Mouse (Mus musculus): ENCODE measurements around the gene Vmn1r47. TPM values are rescaled to one million over a fixed set of nuclear protein-coding genes. Genes with fewer than 3 reads are reported as not detected.
"Not testable (repeated sequence)": the region's sequence is repeated elsewhere in the genome, so short reads cannot be mapped to it uniquely, and the experiment has no call there.

Gene Vmn1r47
- not detected in 2 replicates for polyA plus RNA-seq (2014; fragmentation: Nextera tagmentation; extraction: Ambion mirVana)

DNA sequence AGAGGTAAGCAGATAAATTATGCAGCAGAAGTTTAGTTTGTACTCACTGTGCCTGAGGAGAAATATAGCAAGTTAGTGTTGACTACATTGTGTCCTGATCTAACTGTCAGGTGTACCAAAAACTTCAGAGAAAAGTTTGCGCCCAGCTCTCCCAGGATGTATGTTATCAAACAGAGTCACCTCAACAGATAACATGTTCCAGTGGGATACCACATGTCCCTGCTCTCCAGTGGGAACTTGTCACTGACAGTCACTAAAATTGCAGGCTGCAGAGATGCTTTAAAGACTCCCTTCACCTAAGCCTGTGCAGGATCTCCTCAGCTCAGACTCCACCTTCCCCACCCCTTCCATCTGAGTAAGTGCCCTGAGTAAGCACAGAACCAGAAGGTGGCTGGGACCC, at the start of gene Vmn1r47:
Gene Vmn1r47, plus strand, starts transcription at position 301 of the 400 bp plus-strand sequence.
- H3K4me1 ChIP-seq (ENCODE audit: control insufficient read depth, insufficient read depth, low read length); H3K27ac ChIP-seq (ENCODE audit: low read depth, low read length); H3K9me3 ChIP-seq (ENCODE audit: control insufficient read depth, low read length); ATAC-seq (ENCODE audit: low read depth); H3K36me3 ChIP-seq (ENCODE audit: control insufficient read depth, insufficient read depth, low read length); H3K9ac ChIP-seq (replicated peaks; ENCODE audit: low read depth, low read length); H3K4me2 ChIP-seq (ENCODE audit: low read depth, low read length); H3K4me3 ChIP-seq (ENCODE audit: low read depth, low read length); H3K27me3 ChIP-seq (ENCODE audit: control insufficient read depth, insufficient read depth, low read length): not testable (repeated sequence)
- WGBS: 97% methylated on average over 1 of the region's 1 CpGs

DNA sequence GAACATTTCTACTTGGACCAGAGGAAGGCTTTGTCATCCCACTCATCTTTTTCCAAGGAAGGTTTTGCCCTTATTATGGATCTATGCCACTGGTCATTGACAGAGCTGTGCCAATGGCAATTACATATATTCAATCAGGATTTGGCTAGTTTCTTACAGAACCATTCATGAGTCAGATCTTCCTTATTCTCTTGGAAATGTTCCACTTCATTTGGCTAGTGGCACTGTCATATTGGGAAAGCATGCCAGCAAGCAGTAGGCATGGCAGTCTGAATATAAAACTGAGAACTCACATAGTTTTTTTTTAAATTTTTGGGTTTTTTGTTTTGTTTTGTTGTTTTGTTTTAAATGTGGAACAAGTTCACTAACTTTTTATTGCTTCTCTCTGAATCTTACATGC, 49.6 kb upstream of the Vmn1r47 start:
- Histone ChIP-seq H3K4me1 (ENCODE audit: control insufficient read depth, insufficient read depth, low read length) (no peaks in the 10 kb centered on the region), H3K27ac (ENCODE audit: low read depth, low read length) (no peak overlapping the region), H3K27me3 (ENCODE audit: control insufficient read depth, insufficient read depth, low read length) (no peaks in the 10 kb centered on the region), H3K36me3 (ENCODE audit: control insufficient read depth, insufficient read depth, low read length) (no peaks in the 10 kb centered on the region), H3K9ac (replicated peaks; ENCODE audit: low read depth, low read length) (no peak overlapping the region), H3K9me3 (ENCODE audit: control insufficient read depth, low read length) (no peaks in the 10 kb centered on the region; the same call in 1 of the 2 replicates), H3K4me2 (ENCODE audit: low read depth, low read length) (no peak overlapping the region), H3K4me3 (ENCODE audit: low read depth, low read length) (no peak overlapping the region)
- ATAC-seq (ENCODE audit: low read depth): no peak

DNA sequence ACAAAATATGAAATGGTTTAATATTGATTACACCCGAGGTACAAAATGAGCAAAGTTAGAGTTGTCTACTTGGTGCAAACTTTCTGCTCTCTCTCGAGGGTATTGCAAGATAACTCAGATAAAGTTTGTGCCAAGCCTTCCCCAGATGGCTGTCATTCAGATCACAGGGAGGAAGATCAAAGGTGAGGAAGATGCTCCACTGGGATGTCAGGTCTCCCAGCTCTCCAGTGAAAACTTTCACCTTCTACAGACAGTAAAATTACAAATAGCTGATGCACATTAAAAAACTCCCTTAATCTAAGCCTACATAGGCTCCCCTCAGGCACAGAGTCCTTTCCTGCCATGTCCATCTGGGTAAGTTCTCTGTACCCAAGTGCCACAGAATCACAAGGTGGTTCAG, 46.9 kb upstream of the Vmn1r47 start, which contains the start of gene Vmn1r46:
Gene Vmn1r46, plus strand, starts transcription at position 301 of the 400 bp plus-strand sequence.
- 67% methylated on average over 2 of the region's 2 CpGs for WGBS
- no peak within 1 kb of the TSS for H3K4me2 ChIP-seq (ENCODE audit: low read depth, low read length)
- H3K36me3 ChIP-seq (ENCODE audit: control insufficient read depth, insufficient read depth, low read length): no peaks in the 10 kb centered on the region
- H3K9me3 ChIP-seq (ENCODE audit: control insufficient read depth, low read length): no peaks in the 10 kb centered on the region; the same call in 1 of the 2 replicates
- H3K4me1 ChIP-seq (ENCODE audit: control insufficient read depth, insufficient read depth, low read length): no peaks in the 10 kb centered on the region
- H3K27me3 ChIP-seq (ENCODE audit: control insufficient read depth, insufficient read depth, low read length): no peaks in the 10 kb centered on the region
- H3K4me3 ChIP-seq (ENCODE audit: low read depth, low read length): no peak within 1 kb of the TSS
- no peak within 1 kb of the TSS for H3K9ac ChIP-seq (replicated peaks; ENCODE audit: low read depth, low read length)
- no peak for ATAC-seq (ENCODE audit: low read depth)
- H3K27ac ChIP-seq (ENCODE audit: low read depth, low read length): no peak within 1 kb of the TSS

DNA sequence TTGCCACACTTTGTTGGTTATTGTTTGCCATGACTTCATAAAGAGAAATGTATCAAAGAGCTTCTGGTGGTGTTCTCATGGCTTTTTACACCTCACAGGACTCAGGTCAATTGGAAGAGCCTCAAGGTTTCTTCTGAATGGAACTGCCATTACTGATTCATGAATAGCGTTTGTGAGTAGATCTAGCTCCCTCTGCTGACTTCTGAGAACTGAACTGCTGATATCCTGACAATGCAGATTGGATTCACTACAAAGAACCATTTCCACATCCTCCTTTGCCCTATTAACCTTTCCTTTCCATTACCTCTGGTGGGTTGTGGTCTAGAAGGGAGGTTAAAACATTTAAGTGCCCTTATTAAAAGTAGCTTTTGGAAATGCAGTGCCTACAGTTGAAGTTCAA, 30.0 kb upstream of the Vmn1r47 start:
- ATAC-seq (ENCODE audit: low read depth): no peak

DNA sequence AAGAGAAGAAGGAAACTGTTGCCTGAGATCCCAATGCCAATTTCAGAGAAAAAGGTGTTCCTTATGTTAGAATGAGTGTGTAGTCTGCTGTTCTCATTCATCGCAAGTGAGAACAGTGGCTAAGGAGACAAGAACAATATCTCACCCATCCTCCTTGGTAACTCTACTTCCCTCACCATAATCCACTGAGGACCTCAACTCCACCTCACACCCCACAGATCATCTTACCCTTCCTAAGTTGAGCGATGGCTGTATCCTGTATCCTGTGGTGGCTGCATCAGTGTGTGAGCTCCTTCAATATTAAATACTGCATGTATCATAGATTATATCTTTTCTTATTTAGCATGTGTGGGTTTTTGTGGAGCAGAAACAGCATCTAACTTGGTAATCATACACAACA, 20.8 kb downstream of the Vmn1r47 start, which contains the start of gene Vmn1r48:
Gene Vmn1r48, minus strand, starts transcription at position 101 of the 400 bp plus-strand sequence.
- not testable (repeated sequence) for ATAC-seq (ENCODE audit: low read depth); H3K4me3 ChIP-seq (ENCODE audit: low read depth, low read length); H3K4me1 ChIP-seq (ENCODE audit: control insufficient read depth, insufficient read depth, low read length); H3K27me3 ChIP-seq (ENCODE audit: control insufficient read depth, insufficient read depth, low read length); H3K9me3 ChIP-seq (ENCODE audit: control insufficient read depth, low read length); H3K4me2 ChIP-seq (ENCODE audit: low read depth, low read length); H3K36me3 ChIP-seq (ENCODE audit: control insufficient read depth, insufficient read depth, low read length); H3K9ac ChIP-seq (replicated peaks; ENCODE audit: low read depth, low read length); H3K27ac ChIP-seq (ENCODE audit: low read depth, low read length)
- no CpG with 5 or more reads among the region's 2 CpGs for WGBS

More for the DNA sequence above, 30.0 kb upstream of the Vmn1r47 start:
- Histone ChIP-seq H3K27me3 (ENCODE audit: control insufficient read depth, insufficient read depth, low read length) (no peaks in the 10 kb centered on the region), H3K4me3 (ENCODE audit: low read depth, low read length) (no peak overlapping the region), H3K36me3 (ENCODE audit: control insufficient read depth, insufficient read depth, low read length) (no peaks in the 10 kb centered on the region), H3K9ac (replicated peaks; ENCODE audit: low read depth, low read length) (no peak overlapping the region), H3K4me2 (ENCODE audit: low read depth, low read length) (no peak overlapping the region), H3K4me1 (ENCODE audit: control insufficient read depth, insufficient read depth, low read length) (no peaks in the 10 kb centered on the region), H3K27ac (ENCODE audit: low read depth, low read length) (no peak overlapping the region), H3K9me3 (ENCODE audit: control insufficient read depth, low read length) (no peaks in the 10 kb centered on the region)
- 16% methylated on average over 1 of the region's 1 CpGs for WGBS

Other genes starting within 250 kb of the Vmn1r47 start
- gene Vmn1r42, start 139.7 kb upstream of the Vmn1r47 start, polyA plus RNA-seq (2014; fragmentation: Nextera tagmentation; extraction: Ambion mirVana): not detected in 2 replicates
- not detected in 2 replicates for gene Vmn1r43, start 139.7 kb upstream of the Vmn1r47 start, polyA plus RNA-seq (2014; fragmentation: Nextera tagmentation; extraction: Ambion mirVana)
- not detected in 2 replicates for gene Vmn1r44, start 132.5 kb upstream of the Vmn1r47 start, polyA plus RNA-seq (2014; fragmentation: Nextera tagmentation; extraction: Ambion mirVana)
- gene Vmn1r45, start 75.5 kb upstream of the Vmn1r47 start, polyA plus RNA-seq (2014; fragmentation: Nextera tagmentation; extraction: Ambion mirVana): not detected in 2 replicates
- gene Vmn1r46, start 46.8 kb upstream of the Vmn1r47 start, polyA plus RNA-seq (2014; fragmentation: Nextera tagmentation; extraction: Ambion mirVana): not detected in 2 replicates
- gene Vmn1r48, start 20.7 kb downstream of the Vmn1r47 start, polyA plus RNA-seq (2014; fragmentation: Nextera tagmentation; extraction: Ambion mirVana): not detected in 2 replicates
- not detected in 2 replicates for gene Vmn1r49, start 62.4 kb downstream of the Vmn1r47 start, polyA plus RNA-seq (2014; fragmentation: Nextera tagmentation; extraction: Ambion mirVana)
- gene Vmn1r50, start 85.3 kb downstream of the Vmn1r47 start, polyA plus RNA-seq (2014; fragmentation: Nextera tagmentation; extraction: Ambion mirVana): not detected in 2 replicates
- gene Vmn1r51, start 106.4 kb downstream of the Vmn1r47 start, polyA plus RNA-seq (2014; fragmentation: Nextera tagmentation; extraction: Ambion mirVana): 0.05 TPM in 1 of 2 replicates, not detected in the other
- gene Vmn1r52, start 158.7 kb downstream of the Vmn1r47 start, polyA plus RNA-seq (2014; fragmentation: Nextera tagmentation; extraction: Ambion mirVana): not detected in 2 replicates
- gene V1ra8, start 186.6 kb downstream of the Vmn1r47 start, polyA plus RNA-seq (2014; fragmentation: Nextera tagmentation; extraction: Ambion mirVana): not detected in 2 replicates
- gene Vmn1r53, start 208.3 kb downstream of the Vmn1r47 start, polyA plus RNA-seq (2014; fragmentation: Nextera tagmentation; extraction: Ambion mirVana): not detected in 2 replicates
- not detected in 2 replicates for gene Vmn1r54, start 230.2 kb downstream of the Vmn1r47 start, polyA plus RNA-seq (2014; fragmentation: Nextera tagmentation; extraction: Ambion mirVana)

Data from neural tube, embryonic 14.5 days (tissue).